Mouse (Mus musculus) heart, embryonic 11.5 days (tissue): ENCODE measurements around the gene Hmgn1. TPM values are rescaled to one million over a fixed set of nuclear protein-coding genes. Genes with fewer than 3 reads are reported as not detected.
"Not testable (repeated sequence)": the region's sequence is repeated elsewhere in the genome, so short reads cannot be mapped to it uniquely, and the experiment has no call there.

Experiments used
- ATAC-seq: fragments of 200-750 bp; cut with Nextera tagmentation; replicated peaks from 2 replicates; pipeline ENCODE4 v1.8.0; 2017; ENCODE audit warnings: moderate library complexity; ENCODE audit not compliant: insufficient number of reproducible peaks, low FRiP score, low TSS enrichment
- H3K27ac ChIP-seq: fragments of 300-500 bp; sonication (generic); 2 replicates; pipeline ENCODE4 v1.5.1; 2014; ENCODE audit warnings: mild to moderate bottlenecking, low read depth, low read length
- H3K27me3 ChIP-seq: fragments of 300-500 bp; sonication (generic); 2 replicates; pipeline ENCODE4 v1.6.1; 2014; ENCODE audit warnings: mild to moderate bottlenecking, low read length, mixed read lengths; ENCODE audit not compliant: control insufficient read depth, insufficient read depth
- H3K36me3 ChIP-seq: fragments of 300-500 bp; sonication (generic); 2 replicates; pipeline ENCODE4 v1.6.1; 2014; ENCODE audit warnings: mild to moderate bottlenecking, low read length, moderate library complexity, mixed read lengths; ENCODE audit not compliant: control insufficient read depth, insufficient read depth
- H3K4me1 ChIP-seq: fragments of 300-500 bp; sonication (generic); 2 replicates; pipeline ENCODE4 v1.6.1; 2014; ENCODE audit warnings: low read length; ENCODE audit not compliant: control insufficient read depth, insufficient read depth
- H3K4me2 ChIP-seq: fragments of 300-500 bp; sonication (generic); 2 replicates; pipeline ENCODE4 v1.6.1; 2014; ENCODE audit warnings: mild to moderate bottlenecking, moderate library complexity
- H3K4me3 ChIP-seq: fragments of 300-500 bp; sonication (generic); 2 replicates; pipeline ENCODE4 v1.5.1; 2014; ENCODE audit warnings: low read depth, low read length
- H3K9ac ChIP-seq: fragments of 300-500 bp; sonication (generic); 2 replicates; pipeline ENCODE4 v1.6.1; 2014; ENCODE audit warnings: mild to moderate bottlenecking, low read depth, low read length, moderate library complexity
- H3K9me3 ChIP-seq: fragments of 300-500 bp; sonication (generic); replicated peaks from 2 replicates; pipeline ENCODE4 v1.6.1; 2016; ENCODE audit warnings: low read length; ENCODE audit not compliant: control insufficient read depth
- WGBS: fragments of 180-500 bp; shearing (Covaris S2); extraction: QIAGEN DNeasy Blood & Tissue Kit; methylation state at CpG from one replicate; pipeline ENCODE4 v1.1.7; 2014; ENCODE audit not compliant: insufficient replicate concordance; 5-methylcytosine and 5-hydroxymethylcytosine counted together
- polyA plus RNA-seq: library from polyadenylated mRNA; unstranded; fragments of >200 nt; fragmentation: Nextera tagmentation; extraction: Ambion mirVana; gene quantifications from 2 replicates; pipeline ENCODE4 v1.2.1, GENCODE M21; 2014

The Hmgn1 gene
- polyA plus RNA-seq, 1 experiment from 2014 or later = 543 TPM

GRCm38 (mm10) chr16:96114729-96115128, 12.8 kb downstream of the Hmgn1 start:
- H3K4me2 ChIP-seq = no peak overlapping the region
- no peak overlapping the region for H3K4me3 ChIP-seq
- ATAC-seq = no peak
- no peak overlapping the region for H3K27ac ChIP-seq
- H3K9ac ChIP-seq = no peak overlapping the region
- 43% methylated on average over 4 of the region's 4 CpGs for WGBS
- H3K27me3 ChIP-seq = no peaks in the 10 kb centered on the region
- H3K4me1 ChIP-seq = no peaks in the 10 kb centered on the region
- H3K36me3 ChIP-seq = no peaks in the 10 kb centered on the region
- no peaks in the 10 kb centered on the region for H3K9me3 ChIP-seq

GRCm38 (mm10) chr16:96112769-96113168, 14.8 kb downstream of the Hmgn1 start:
- WGBS = 36% methylated on average over 2 of the region's 2 CpGs
- Histone ChIP-seq H3K9me3 (no peaks in the 10 kb centered on the region), H3K9ac (no peak overlapping the region), H3K36me3 (no peaks in the 10 kb centered on the region), H3K27ac (no peak overlapping the region), H3K4me3 (no peak overlapping the region), H3K4me1 (no peaks in the 10 kb centered on the region), H3K4me2 (no peak overlapping the region), H3K27me3 (no peaks in the 10 kb centered on the region)
- no peak for ATAC-seq

- H3K27me3 ChIP-seq = no peaks in the 10 kb centered on the region
- WGBS = 86% methylated on average over 5 of the region's 5 CpGs
- ATAC-seq = no peak
Observed at GRCm38 (mm10) chr16:96110655-96111345, 16.7 kb downstream of the Hmgn1 start.

GRCm38 (mm10) chr16:96109673-96110072, 17.9 kb downstream of the Hmgn1 start:
- Histone ChIP-seq H3K27ac (no peak overlapping the region), H3K9me3 (no peaks in the 10 kb centered on the region), H3K9ac (no peak overlapping the region), H3K36me3 (no peaks in the 10 kb centered on the region), H3K4me3 (no peak overlapping the region), H3K4me1 (no peaks in the 10 kb centered on the region), H3K4me2 (no peak overlapping the region), H3K27me3 (no peaks in the 10 kb centered on the region)
- WGBS = 60% methylated on average over 4 of the region's 4 CpGs
- no peak for ATAC-seq

More at GRCm38 (mm10) chr16:96110655-96111345, 16.7 kb downstream of the Hmgn1 start:
- H3K4me1 ChIP-seq = no peaks in the 10 kb centered on the region
- H3K4me3 ChIP-seq = no peak overlapping the region
- H3K9ac ChIP-seq = no peak overlapping the region
- no peak overlapping the region for H3K4me2 ChIP-seq
- no peak overlapping the region for H3K27ac ChIP-seq
- no peaks in the 10 kb centered on the region for H3K36me3 ChIP-seq
- H3K9me3 ChIP-seq = no peaks in the 10 kb centered on the region

GRCm38 (mm10) chr16:96103036-96103435, 24.5 kb downstream of the Hmgn1 start:
- Histone ChIP-seq H3K4me1 (no peaks in the 10 kb centered on the region), H3K27ac (no peak overlapping the region)
- no peak for ATAC-seq

GRCm38 (mm10) chr16:96097811-96098210, 29.7 kb downstream of the Hmgn1 start:
- not testable (repeated sequence) for H3K4me2 ChIP-seq, H3K27ac ChIP-seq, H3K4me3 ChIP-seq, H3K36me3 ChIP-seq, ATAC-seq, H3K9ac ChIP-seq, H3K4me1 ChIP-seq, H3K9me3 ChIP-seq, H3K27me3 ChIP-seq

More at GRCm38 (mm10) chr16:96103036-96103435, 24.5 kb downstream of the Hmgn1 start:
- WGBS = 27% methylated on average over 2 of the region's 2 CpGs
- Histone ChIP-seq H3K4me2 (no peak overlapping the region), H3K9me3 (no peaks in the 10 kb centered on the region), H3K4me3 (no peak overlapping the region), H3K9ac (no peak overlapping the region), H3K36me3 (no peaks in the 10 kb centered on the region), H3K27me3 (no peaks in the 10 kb centered on the region)

- Histone ChIP-seq H3K9me3 (no peaks in the 10 kb centered on the region), H3K27ac (no peak overlapping the region), H3K4me1 (peaks cover 11% of the 10 kb centered on the region; the same call in 1 of the 2 replicates), H3K4me3 (no peak overlapping the region), H3K27me3 (no peaks in the 10 kb centered on the region), H3K4me2 (no peak overlapping the region), H3K9ac (no peak overlapping the region), H3K36me3 (no peaks in the 10 kb centered on the region)
- 78% methylated on average over 5 of the region's 5 CpGs for WGBS
- ATAC-seq = no peak
Observed at GRCm38 (mm10) chr16:96095966-96096365, 31.6 kb downstream of the Hmgn1 start.

GRCm38 (mm10) chr16:96091515-96092504, 35.7 kb downstream of the Hmgn1 start:
- ATAC-seq = no peak
- 0 out of 2 replicates have a peak overlapping the region, but pooled peaks have one; percentile 15 for H3K27ac ChIP-seq
- no peaks in the 10 kb centered on the region for H3K27me3 ChIP-seq
- no peaks in the 10 kb centered on the region for H3K36me3 ChIP-seq
- WGBS = 32% methylated on average over 9 of the region's 9 CpGs
- no peak overlapping the region for H3K4me2 ChIP-seq
- no peak overlapping the region for H3K4me3 ChIP-seq
- no peaks in the 10 kb centered on the region for H3K9me3 ChIP-seq
- H3K4me1 ChIP-seq = peaks cover 18% of the 10 kb centered on the region; the same call in 1 of the 2 replicates
- peak overlapping the region; percentile 12; the same call in 1 of the 2 replicates for H3K9ac ChIP-seq
